Mouse (Mus musculus) liver, embryonic 14.5 days (tissue): Measurements from ENCODE around the gene Hscb. TPM values are rescaled to one million over a fixed set of nuclear protein-coding genes. Genes with fewer than 3 reads are reported as not detected.

Experiments used
- ATAC-seq: fragments of 200-750 bp; cut with Nextera tagmentation; 2 replicates; pipeline ENCODE4 v1.8.0; 2017; ENCODE audit warnings: moderate number of reproducible peaks, mild to moderate bottlenecking, moderate library complexity; ENCODE audit not compliant: insufficient read depth
- DNase-seq, 3 experiments: peaks; one replicate each; pipeline ENCODE4 v3.0.0-alpha.2; 2012 to 2013; ENCODE audit warnings: low read depth in 3 of 3, low spot score in 3 of 3
- H3K27ac ChIP-seq: fragments of 300-500 bp; sonication (generic); 2 replicates; pipeline ENCODE4 v1.5.1; 2014; ENCODE audit warnings: moderate library complexity, mild to moderate bottlenecking, control low read depth, inconsistent platforms
- H3K27me3 ChIP-seq: fragments of 300-500 bp; sonication (generic); 2 replicates; pipeline ENCODE4 v1.6.1; 2014; ENCODE audit warnings: mild to moderate bottlenecking, low read length, moderate library complexity; ENCODE audit not compliant: control insufficient read depth, insufficient read depth
- H3K36me3 ChIP-seq: fragments of 300-500 bp; sonication (generic); replicated peaks from 2 replicates; pipeline ENCODE4 v1.6.1; 2014; ENCODE audit warnings: low read depth; ENCODE audit not compliant: control insufficient read depth, insufficient read depth
- H3K4me1 ChIP-seq, 2 experiments: fragments of 200-500 bp in 1 of 2; fragments of 300-500 bp in 1 of 2; sonication (generic) in 1 of 2; replicated peaks; 2 replicates each; pipeline ENCODE4 v1.6.1; 2012 to 2014; ENCODE audit warnings: antibody characterized with exemption in 1 of 2, inconsistent platforms in 1 of 2, low read length in 1 of 2; ENCODE audit not compliant: control insufficient read depth in 2 of 2, insufficient read depth in 2 of 2
- H3K4me2 ChIP-seq: fragments of 300-500 bp; sonication (generic); 2 replicates; pipeline ENCODE4 v1.6.1; 2014; ENCODE audit warnings: low read depth, mild to moderate bottlenecking, control low read depth, moderate library complexity
- H3K4me3 ChIP-seq, 2 experiments: fragments of 200-500 bp in 1 of 2; fragments of 300-500 bp in 1 of 2; sonication (generic) in 1 of 2; 2 replicates each; pipeline ENCODE4 v1.5.1; 2012 to 2014; ENCODE audit warnings: low read depth in 2 of 2, low read length in 2 of 2, mild to moderate bottlenecking in 2 of 2, control low read depth in 1 of 2, inconsistent platforms in 1 of 2, moderate library complexity in 1 of 2; ENCODE audit not compliant: insufficient read depth in 1 of 2
- H3K9ac ChIP-seq: fragments of 300-500 bp; sonication (generic); replicated peaks from 2 replicates; pipeline ENCODE4 v1.6.1; 2014; ENCODE audit warnings: mild to moderate bottlenecking, control low read depth, moderate library complexity
- H3K9me3 ChIP-seq: fragments of 300-500 bp; sonication (generic); 2 replicates; pipeline ENCODE4 v1.6.1; 2016; ENCODE audit warnings: low read length, mixed read lengths; ENCODE audit not compliant: control insufficient read depth
- CTCF ChIP-seq: IDR thresholded peaks from 2 replicates; pipeline ENCODE4 v1.5.1; 2016; ENCODE audit warnings: antibody characterized with exemption, low read depth, control low read depth
- EP300 ChIP-seq: IDR thresholded peaks from 2 replicates; pipeline ENCODE4 v1.6.1; 2016; ENCODE audit warnings: antibody characterized with exemption, low read depth
- WGBS: fragments of 180-500 bp; shearing (Covaris S2); extraction: QIAGEN DNeasy Blood & Tissue Kit; methylation state at CpG from one replicate; pipeline ENCODE4 v1.1.7; 2014; ENCODE audit not compliant: insufficient replicate concordance; 5-methylcytosine and 5-hydroxymethylcytosine counted together
- polyA plus RNA-seq, 2 experiments: library from polyadenylated mRNA; depleted of rRNA in 1 of 2; stranded (reverse) in 1 of 2; unstranded in 1 of 2; fragments of >200 nt; fragmentation: Nextera tagmentation in 1 of 2; extraction: Ambion mirVana in 1 of 2; gene quantifications; 2 replicates each; pipeline versions ENCODE4 v1.2.1 to v1.2.3; 2012 to 2014

Hscb gene
- polyA plus RNA-seq, 2 experiments, result 28.8 to 55.7 TPM

GRCm38 (mm10) chr5:110804012-110804743 is 35.4 kb downstream of the Hscb start:
- DNase-seq (no peak), ATAC-seq (0 out of 2 replicates have a peak, but pooled peaks have one; percentile 12)
- 24% methylated on average over 7 of the region's 7 CpGs for WGBS
- 0 out of 2 replicates have a peak overlapping the region, but pooled peaks have one; percentile 37 for H3K9ac ChIP-seq
- TF ChIP-seq EP300 (peak; percentile 40; the same call in 1 of the 2 replicates), CTCF (no peak)
- no peaks in the 10 kb centered on the region for H3K27me3 ChIP-seq
- peak overlapping the region in 1 of 2 experiments; percentile 21; a peak in 1 of 4 replicates for H3K4me3 ChIP-seq
- peaks cover 25 to 50% of the 10 kb centered on the region in 2 experiments for H3K4me1 ChIP-seq
- peak overlapping the region; percentile 26 for H3K27ac ChIP-seq
- no peaks in the 10 kb centered on the region for H3K9me3 ChIP-seq
- peaks cover 12% of the 10 kb centered on the region for H3K36me3 ChIP-seq
- peak overlapping the region; percentile 50 for H3K4me2 ChIP-seq

- Histone ChIP-seq H3K4me3 (no peak overlapping the region), H3K4me2 (no peak overlapping the region), H3K27ac (no peak overlapping the region), H3K27me3 (no peaks in the 10 kb centered on the region), H3K9me3 (no peaks in the 10 kb centered on the region), H3K36me3 (peaks cover 23% of the 10 kb centered on the region), H3K9ac (no peak overlapping the region), H3K4me1 (peaks cover 25 to 48% of the 10 kb centered on the region in 2 experiments)
- ATAC-seq (no peak), DNase-seq (no peak)
- no peak for TF ChIP-seq CTCF
- TF ChIP-seq EP300, result peak; percentile 22; the same call in 1 of the 2 replicates
Measured at GRCm38 (mm10) chr5:110802809-110803208, 36.8 kb downstream of the Hscb start.

- no peak for DNase-seq
- Histone ChIP-seq H3K4me1 (peaks cover 22 to 46% of the 10 kb centered on the region in 2 experiments), H3K27ac (no peak overlapping the region), H3K4me2 (no peak overlapping the region), H3K36me3 (peaks cover 28% of the 10 kb centered on the region), H3K27me3 (no peaks in the 10 kb centered on the region), H3K9me3 (no peaks in the 10 kb centered on the region), H3K9ac (no peak overlapping the region), H3K4me3 (no peak overlapping the region)
- ATAC-seq, result no peak
- 83% methylated on average over 4 of the region's 4 CpGs for WGBS
- TF ChIP-seq CTCF (no peak), EP300 (no peak)
Measured at GRCm38 (mm10) chr5:110802186-110802585, 37.4 kb downstream of the Hscb start.

GRCm38 (mm10) chr5:110801036-110801624 is 38.4 kb downstream of the Hscb start:
- Histone ChIP-seq H3K36me3 (peaks cover 30% of the 10 kb centered on the region), H3K4me1 (peaks cover 22 to 39% of the 10 kb centered on the region in 2 experiments), H3K4me3 (no peak overlapping the region), H3K9me3 (no peaks in the 10 kb centered on the region), H3K27me3 (no peaks in the 10 kb centered on the region), H3K27ac (no peak overlapping the region), H3K9ac (no peak overlapping the region), H3K4me2 (no peak overlapping the region)
- DNase-seq (no peak), ATAC-seq (no peak)
- TF ChIP-seq CTCF, result no peak
- TF ChIP-seq EP300, result no peak
- WGBS, result 82% methylated on average over 3 of the region's 3 CpGs

GRCm38 (mm10) chr5:110797696-110798095 is 41.9 kb downstream of the Hscb start:
- TF ChIP-seq CTCF (no peak), EP300 (no peak)
- H3K4me1 ChIP-seq, result peaks cover 2 to 23% of the 10 kb centered on the region in 2 experiments
- H3K36me3 ChIP-seq, result peaks cover 58% of the 10 kb centered on the region
- no peak overlapping the region for H3K9ac ChIP-seq
- H3K4me2 ChIP-seq, result no peak overlapping the region
- H3K27ac ChIP-seq, result no peak overlapping the region
- ATAC-seq, result peak; percentile 52
- no peak overlapping the region for H3K4me3 ChIP-seq
- H3K9me3 ChIP-seq, result no peaks in the 10 kb centered on the region
- H3K27me3 ChIP-seq, result no peaks in the 10 kb centered on the region
- no peak for DNase-seq
- 70% methylated on average over 4 of the region's 4 CpGs for WGBS
